Mouse (Mus musculus): ENCODE results near the gene Htra2. TPM values are rescaled to one million over a fixed set of nuclear protein-coding genes. Genes with fewer than 3 reads are reported as not detected.

The Htra2 gene
- polyA plus RNA-seq, 1 experiment from 2014 or later: 68.7 TPM

- Histone ChIP-seq H3K27me3 (peaks cover 43% of the 10 kb centered on the region), H3K4me1 (replicated peaks) (peaks cover 42% of the 10 kb centered on the region), H3K36me3 (peaks cover 8% of the 10 kb centered on the region; the same call in 1 of the 2 replicates), H3K9me3 (no peaks in the 10 kb centered on the region), H3K27ac (no peak overlapping the region), H3K4me2 (peak overlapping the region; percentile 6; the same call in 1 of the 2 replicates), H3K4me3 (replicated peaks) (no peak overlapping the region), H3K9ac (replicated peaks) (no peak overlapping the region)
- WGBS: 66% methylated on average over 7 of the region's 7 CpGs
- ATAC-seq (ENCODE audit: insufficient number of reproducible peaks, insufficient read depth, low FRiP score, low TSS enrichment, low read depth): no peak
Observed at GRCm38 (mm10) chr6:83031111-83031510, 24.0 kb downstream of the Htra2 start.

GRCm38 (mm10) chr6:83029777-83030176, 25.3 kb downstream of the Htra2 start:
- H3K4me1 ChIP-seq (replicated peaks): peaks cover 34% of the 10 kb centered on the region
- H3K36me3 ChIP-seq: peaks cover 8% of the 10 kb centered on the region; the same call in 1 of the 2 replicates
- H3K27ac ChIP-seq: no peak overlapping the region

GRCm38 (mm10) chr6:83027706-83028105, 27.4 kb downstream of the Htra2 start:
- no peak overlapping the region for H3K4me3 ChIP-seq (replicated peaks)
- peaks cover 30% of the 10 kb centered on the region for H3K4me1 ChIP-seq (replicated peaks)
- ATAC-seq (ENCODE audit: insufficient number of reproducible peaks, insufficient read depth, low FRiP score, low TSS enrichment, low read depth): no peak; the same call in 1 of the 2 replicates
- H3K4me2 ChIP-seq: no peak overlapping the region
- H3K27ac ChIP-seq: peak overlapping the region; percentile 35; the same call in 1 of the 2 replicates
- H3K9ac ChIP-seq (replicated peaks): peak overlapping the region; percentile 12; the same call in 1 of the 2 replicates
- H3K36me3 ChIP-seq: peaks cover 8% of the 10 kb centered on the region; the same call in 1 of the 2 replicates
- no peaks in the 10 kb centered on the region for H3K9me3 ChIP-seq
- 50% methylated on average over 7 of the region's 9 CpGs for whole genome bisulfite sequencing
- peaks cover 44% of the 10 kb centered on the region for H3K27me3 ChIP-seq

More at GRCm38 (mm10) chr6:83029777-83030176, 25.3 kb downstream of the Htra2 start:
- Histone ChIP-seq H3K9ac (replicated peaks) (no peak overlapping the region), H3K27me3 (peaks cover 45% of the 10 kb centered on the region), H3K9me3 (no peaks in the 10 kb centered on the region), H3K4me2 (no peak overlapping the region), H3K4me3 (replicated peaks) (no peak overlapping the region)
- no peak for ATAC-seq (ENCODE audit: insufficient number of reproducible peaks, insufficient read depth, low FRiP score, low TSS enrichment, low read depth)
- WGBS: 24% methylated on average over 10 of the region's 10 CpGs

GRCm38 (mm10) chr6:83027293-83027692, 27.8 kb downstream of the Htra2 start:
- no peak overlapping the region for H3K4me2 ChIP-seq
- H3K36me3 ChIP-seq: peaks cover 8% of the 10 kb centered on the region; the same call in 1 of the 2 replicates
- no peaks in the 10 kb centered on the region for H3K9me3 ChIP-seq
- H3K4me1 ChIP-seq (replicated peaks): peaks cover 27% of the 10 kb centered on the region
- no peak for ATAC-seq (ENCODE audit: insufficient number of reproducible peaks, insufficient read depth, low FRiP score, low TSS enrichment, low read depth)
- WGBS: 82% methylated on average over 8 of the region's 8 CpGs
- no peak overlapping the region for H3K4me3 ChIP-seq (replicated peaks)
- peaks cover 40% of the 10 kb centered on the region for H3K27me3 ChIP-seq
- H3K9ac ChIP-seq (replicated peaks): no peak overlapping the region
- peak overlapping the region; percentile 35; the same call in 1 of the 2 replicates for H3K27ac ChIP-seq

- Histone ChIP-seq H3K4me2 (no peak overlapping the region), H3K27me3 (peaks cover 20% of the 10 kb centered on the region), H3K4me1 (replicated peaks) (peaks cover 17% of the 10 kb centered on the region), H3K27ac (no peak overlapping the region), H3K4me3 (replicated peaks) (no peak overlapping the region), H3K36me3 (no peaks in the 10 kb centered on the region), H3K9ac (replicated peaks) (no peak overlapping the region), H3K9me3 (no peaks in the 10 kb centered on the region)
- no peak for ATAC-seq (ENCODE audit: insufficient number of reproducible peaks, insufficient read depth, low FRiP score, low TSS enrichment, low read depth)
- 85% methylated on average over 4 of the region's 4 CpGs for WGBS
Observed at GRCm38 (mm10) chr6:83025221-83025620, 29.9 kb downstream of the Htra2 start.

- Histone ChIP-seq H3K27me3 (peaks cover 12% of the 10 kb centered on the region), H3K4me1 (replicated peaks) (peaks cover 10% of the 10 kb centered on the region), H3K4me2 (no peak overlapping the region), H3K9ac (replicated peaks) (no peak overlapping the region), H3K27ac (no peak overlapping the region), H3K4me3 (replicated peaks) (no peak overlapping the region), H3K9me3 (no peaks in the 10 kb centered on the region), H3K36me3 (no peaks in the 10 kb centered on the region)
- WGBS: 66% methylated on average over 4 of the region's 4 CpGs
- no peak for ATAC-seq (ENCODE audit: insufficient number of reproducible peaks, insufficient read depth, low FRiP score, low TSS enrichment, low read depth)
Observed at GRCm38 (mm10) chr6:83024421-83024820, 30.7 kb downstream of the Htra2 start.

GRCm38 (mm10) chr6:83023786-83024185, 31.3 kb downstream of the Htra2 start:
- H3K4me1 ChIP-seq (replicated peaks): peaks cover 7% of the 10 kb centered on the region
- H3K27me3 ChIP-seq: peaks cover 7% of the 10 kb centered on the region
- no peak overlapping the region for H3K4me3 ChIP-seq (replicated peaks)
- no peak for ATAC-seq (ENCODE audit: insufficient number of reproducible peaks, insufficient read depth, low FRiP score, low TSS enrichment, low read depth)
- 95% methylated on average over 2 of the region's 2 CpGs for WGBS
- H3K9me3 ChIP-seq: no peaks in the 10 kb centered on the region
- H3K4me2 ChIP-seq: no peak overlapping the region
- H3K9ac ChIP-seq (replicated peaks): no peak overlapping the region
- no peaks in the 10 kb centered on the region for H3K36me3 ChIP-seq
- H3K27ac ChIP-seq: no peak overlapping the region

GRCm38 (mm10) chr6:83023008-83023407, 32.1 kb downstream of the Htra2 start:
- H3K9ac ChIP-seq (replicated peaks): no peak overlapping the region
- no peak for ATAC-seq (ENCODE audit: insufficient number of reproducible peaks, insufficient read depth, low FRiP score, low TSS enrichment, low read depth)
- H3K4me2 ChIP-seq: no peak overlapping the region
- H3K4me1 ChIP-seq (replicated peaks): peaks cover 7% of the 10 kb centered on the region
- H3K27me3 ChIP-seq: peaks cover 3% of the 10 kb centered on the region; the same call in 1 of the 2 replicates
- no peaks in the 10 kb centered on the region for H3K36me3 ChIP-seq
- no peaks in the 10 kb centered on the region for H3K9me3 ChIP-seq
- 87% methylated on average over 9 of the region's 9 CpGs for WGBS
- no peak overlapping the region for H3K27ac ChIP-seq
- H3K4me3 ChIP-seq (replicated peaks): no peak overlapping the region

- WGBS: 79% methylated on average over 4 of the region's 4 CpGs
- Histone ChIP-seq H3K27ac (no peak overlapping the region), H3K36me3 (no peaks in the 10 kb centered on the region), H3K27me3 (peaks cover 1% of the 10 kb centered on the region; the same call in 1 of the 2 replicates), H3K4me2 (no peak overlapping the region), H3K4me3 (replicated peaks) (no peak overlapping the region), H3K9me3 (no peaks in the 10 kb centered on the region), H3K4me1 (replicated peaks) (peaks cover 2% of the 10 kb centered on the region; the same call in 1 of the 2 replicates), H3K9ac (replicated peaks) (no peak overlapping the region)
- no peak for ATAC-seq (ENCODE audit: insufficient number of reproducible peaks, insufficient read depth, low FRiP score, low TSS enrichment, low read depth)
Observed at GRCm38 (mm10) chr6:83020836-83021593, 34.1 kb downstream of the Htra2 start.

GRCm38 (mm10) chr6:83020121-83020520, 35.0 kb downstream of the Htra2 start:
- Histone ChIP-seq H3K9ac (replicated peaks) (no peak overlapping the region), H3K4me3 (replicated peaks) (no peak overlapping the region), H3K4me1 (replicated peaks) (peaks cover 2% of the 10 kb centered on the region; the same call in 1 of the 2 replicates), H3K9me3 (no peaks in the 10 kb centered on the region), H3K27me3 (no peaks in the 10 kb centered on the region), H3K4me2 (no peak overlapping the region), H3K27ac (no peak overlapping the region), H3K36me3 (no peaks in the 10 kb centered on the region)
- ATAC-seq (ENCODE audit: insufficient number of reproducible peaks, insufficient read depth, low FRiP score, low TSS enrichment, low read depth): no peak
- 86% methylated on average over 6 of the region's 6 CpGs for WGBS

- WGBS: 75% methylated on average over 3 of the region's 3 CpGs
- no peak overlapping the region for H3K9ac ChIP-seq (replicated peaks)
- H3K4me2 ChIP-seq: no peak overlapping the region
- H3K4me3 ChIP-seq (replicated peaks): no peak overlapping the region
- no peaks in the 10 kb centered on the region for H3K27me3 ChIP-seq
- H3K9me3 ChIP-seq: no peaks in the 10 kb centered on the region
- H3K27ac ChIP-seq: no peak overlapping the region
- ATAC-seq (ENCODE audit: insufficient number of reproducible peaks, insufficient read depth, low FRiP score, low TSS enrichment, low read depth): no peak
- H3K36me3 ChIP-seq: no peaks in the 10 kb centered on the region
- H3K4me1 ChIP-seq (replicated peaks): peaks cover 2% of the 10 kb centered on the region; the same call in 1 of the 2 replicates
Observed at GRCm38 (mm10) chr6:83019044-83019443, 36.0 kb downstream of the Htra2 start.
